Mouse (Mus musculus): Measurements from ENCODE around the gene Lnpk. TPM values are rescaled to one million over a fixed set of nuclear protein-coding genes. Genes with fewer than 3 reads are reported as not detected.

Lnpk gene
- polyA plus RNA-seq, 1 experiment from 2014 or later = 25.7 TPM

GRCm38 (mm10) chr2:74482086-74482485 is 97.1 kb downstream of the Lnpk start:
- no peak for DNase-seq (ENCODE audit: low spot score)
- Histone ChIP-seq H3K27me3 (replicated peaks; ENCODE audit: control insufficient read depth, insufficient read depth, low read length) (no peaks in the 10 kb centered on the region; the same call in 1 of the 2 replicates), H3K36me3 (ENCODE audit: control insufficient read depth, insufficient read depth, low read length) (no peaks in the 10 kb centered on the region), H3K4me3 (ENCODE audit: low read depth, low read length) (no peak overlapping the region), H3K9ac (ENCODE audit: low read depth, low read length) (no peak overlapping the region), H3K4me1 (replicated peaks; ENCODE audit: control insufficient read depth, insufficient read depth, low read length) (no peaks in the 10 kb centered on the region), H3K27ac (ENCODE audit: low read depth, low read length) (no peak overlapping the region), H3K9me3 (ENCODE audit: control insufficient read depth, low read length) (no peaks in the 10 kb centered on the region), H3K4me2 (no peak overlapping the region)
- 82% methylated on average over 10 of the region's 10 CpGs for WGBS
- ATAC-seq (replicated peaks; ENCODE audit: low FRiP score) = no peak

Other genes with a start within 250 kb of the Lnpk start
- gene Evx2, start 80.1 kb upstream of the Lnpk start, polyA plus RNA-seq (2014; fragmentation: Nextera tagmentation; extraction: Ambion mirVana) = 0.12 TPM in 1 of 2 replicates, not detected in the other
- 0.06 and 0.45 TPM in 2 replicates for gene Hoxd13, start 88.9 kb upstream of the Lnpk start, polyA plus RNA-seq (2014; fragmentation: Nextera tagmentation; extraction: Ambion mirVana)
- 0.12 and 0.49 TPM in 2 replicates for gene Hoxd12, start 95.6 kb upstream of the Lnpk start, polyA plus RNA-seq (2014; fragmentation: Nextera tagmentation; extraction: Ambion mirVana)
- gene Hoxd11, start 100.1 kb upstream of the Lnpk start, polyA plus RNA-seq (2014; fragmentation: Nextera tagmentation; extraction: Ambion mirVana) = 0.14 and 0.44 TPM in 2 replicates
- gene Hoxd10, start 112.5 kb upstream of the Lnpk start, polyA plus RNA-seq (2014; fragmentation: Nextera tagmentation; extraction: Ambion mirVana) = 0.09 and 0.30 TPM in 2 replicates
- gene Hoxd9, start 118.3 kb upstream of the Lnpk start, polyA plus RNA-seq (2014; fragmentation: Nextera tagmentation; extraction: Ambion mirVana) = 0.10 and 0.22 TPM in 2 replicates
- 0.82 and 1.2 TPM in 2 replicates for gene Hoxd8, start 125.2 kb upstream of the Lnpk start, polyA plus RNA-seq (2014; fragmentation: Nextera tagmentation; extraction: Ambion mirVana)
- 0.47 and 0.87 TPM in 2 replicates for gene Hoxd3, start 132.5 kb upstream of the Lnpk start, polyA plus RNA-seq (2014; fragmentation: Nextera tagmentation; extraction: Ambion mirVana)
- gene Hoxd4, start 132.5 kb upstream of the Lnpk start, polyA plus RNA-seq (2014; fragmentation: Nextera tagmentation; extraction: Ambion mirVana) = 0.14 and 0.18 TPM in 2 replicates
- not detected in 2 replicates for gene Gm28230, start 147.3 kb upstream of the Lnpk start, polyA plus RNA-seq (2014; fragmentation: Nextera tagmentation; extraction: Ambion mirVana)
- gene Hoxd1, start 183.5 kb upstream of the Lnpk start, polyA plus RNA-seq (2014; fragmentation: Nextera tagmentation; extraction: Ambion mirVana) = 0.11 TPM in 1 of 2 replicates, not detected in the other
- 110 and 112 TPM in 2 replicates for gene Mtx2, start 246.4 kb upstream of the Lnpk start, polyA plus RNA-seq (2014; fragmentation: Nextera tagmentation; extraction: Ambion mirVana)